Mouse (Mus musculus) right cerebral cortex, postnatal 10 days (tissue): ENCODE measurements at regions not wholly inside any gene's neighbourhood (a gene's known extent, or its start where the extent isn't known, plus 50 kb on each side); places are given as distances from the start of the nearest gene placed in this dataset.
A peak's percentile ranks its signal among the peaks of the same experiment; 100 is the strongest.

Source experiments
- DNase-seq, 2 experiments: peaks; one replicate each; pipeline ENCODE4 v3.0.0; 2021; ENCODE audit warnings: low spot score in 2 of 2

- DNase-seq: peak; percentile 36 to 37
Measured at GRCm38 (mm10) chr7:125393228-125393627, 51.2 kb upstream of the Kdm8 start.

DNA sequence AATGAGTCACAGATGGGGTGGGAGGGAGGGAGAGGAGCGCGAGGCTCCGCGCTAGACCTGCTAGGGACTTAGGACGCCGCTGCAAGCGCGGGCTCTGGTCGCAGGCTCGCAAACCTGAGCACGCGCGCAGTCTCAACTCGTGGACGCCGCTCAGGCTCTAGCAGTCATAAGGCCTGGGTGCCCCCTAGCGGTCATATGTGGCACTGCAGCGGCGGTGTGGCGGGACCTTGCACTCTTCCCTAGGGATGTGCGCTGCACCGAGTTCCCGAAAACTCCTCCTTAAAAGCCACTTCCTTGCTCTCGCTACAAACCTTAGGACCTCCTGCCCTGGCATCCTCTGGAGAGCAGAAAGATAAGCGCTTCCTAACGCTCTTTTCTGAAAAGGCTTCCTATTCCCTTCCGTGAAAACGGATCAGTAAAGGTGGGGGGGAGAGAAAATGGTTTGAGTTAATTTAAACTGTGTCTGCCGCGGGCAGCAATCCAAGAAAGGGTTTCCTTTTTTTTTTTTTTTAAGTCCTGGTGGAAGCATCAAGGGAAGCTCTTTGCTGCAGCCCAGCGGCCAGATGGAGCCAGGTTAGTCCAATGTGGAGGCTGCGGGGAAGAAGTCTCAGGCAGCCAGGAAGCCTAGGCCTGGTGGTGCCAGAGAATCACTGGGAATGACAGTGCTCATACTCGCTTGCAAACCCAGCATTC lies 50.7 kb upstream of the Kdm8 start:
- DNase-seq: peak; percentile 95 to 97
